Mouse (Mus musculus) stomach, embryonic 16.5 days (tissue): Measurements from ENCODE around the gene Celsr1. TPM values are rescaled to one million over a fixed set of nuclear protein-coding genes. Genes with fewer than 3 reads are reported as not detected.
A peak's percentile ranks its signal among the peaks of the same experiment; 100 is the strongest.

ENCODE experiments used
- ATAC-seq: fragments of 200-750 bp; cut with Nextera tagmentation; 2 replicates; pipeline ENCODE4 v1.8.0; 2017; ENCODE audit warnings: moderate number of reproducible peaks, moderate TSS enrichment; ENCODE audit not compliant: insufficient read depth, low FRiP score
- H3K27ac ChIP-seq: fragments of 300-500 bp; sonication (generic); 2 replicates; pipeline ENCODE4 v1.5.1; 2014; ENCODE audit warnings: low read length
- H3K27me3 ChIP-seq: fragments of 300-500 bp; sonication (generic); 2 replicates; pipeline ENCODE4 v1.6.1; 2014; ENCODE audit warnings: low read length, control low read depth, mixed read lengths; ENCODE audit not compliant: control insufficient read depth, insufficient read depth
- H3K36me3 ChIP-seq: fragments of 300-500 bp; sonication (generic); 2 replicates; pipeline ENCODE4 v1.6.1; 2014; ENCODE audit warnings: low read length; ENCODE audit not compliant: control insufficient read depth, insufficient read depth
- H3K4me1 ChIP-seq: fragments of 300-500 bp; sonication (generic); 2 replicates; pipeline ENCODE4 v1.6.1; 2014; ENCODE audit warnings: low read length, control low read depth, mixed read lengths; ENCODE audit not compliant: control insufficient read depth, insufficient read depth
- H3K4me2 ChIP-seq: fragments of 300-500 bp; sonication (generic); 2 replicates; pipeline ENCODE4 v1.6.1; 2014; ENCODE audit warnings: low read depth, low read length, mixed read lengths
- H3K4me3 ChIP-seq: fragments of 300-500 bp; sonication (generic); replicated peaks from 2 replicates; pipeline ENCODE4 v1.5.1; 2014; ENCODE audit warnings: mild to moderate bottlenecking, low read length
- H3K9ac ChIP-seq: fragments of 300-500 bp; sonication (generic); 2 replicates; pipeline ENCODE4 v1.6.1; 2014; ENCODE audit warnings: low read length
- H3K9me3 ChIP-seq: fragments of 300-500 bp; sonication (generic); replicated peaks from 2 replicates; pipeline ENCODE4 v1.6.1; 2016; ENCODE audit warnings: low read length, control low read depth; ENCODE audit not compliant: control insufficient read depth
- WGBS: fragments of 180-500 bp; shearing (Covaris S2); extraction: QIAGEN DNeasy Blood & Tissue Kit; methylation state at CpG from one replicate; pipeline ENCODE4 v1.1.7; 2014; 5-methylcytosine and 5-hydroxymethylcytosine counted together
- polyA plus RNA-seq: library from polyadenylated mRNA; unstranded; fragments of >200 nt; fragmentation: Nextera tagmentation; extraction: Ambion mirVana; gene quantifications from 2 replicates; pipeline ENCODE4 v1.2.1, GENCODE M21; 2015

Celsr1 gene
- polyA plus RNA-seq, 1 experiment from 2014 or later, result 2.7 TPM

DNA sequence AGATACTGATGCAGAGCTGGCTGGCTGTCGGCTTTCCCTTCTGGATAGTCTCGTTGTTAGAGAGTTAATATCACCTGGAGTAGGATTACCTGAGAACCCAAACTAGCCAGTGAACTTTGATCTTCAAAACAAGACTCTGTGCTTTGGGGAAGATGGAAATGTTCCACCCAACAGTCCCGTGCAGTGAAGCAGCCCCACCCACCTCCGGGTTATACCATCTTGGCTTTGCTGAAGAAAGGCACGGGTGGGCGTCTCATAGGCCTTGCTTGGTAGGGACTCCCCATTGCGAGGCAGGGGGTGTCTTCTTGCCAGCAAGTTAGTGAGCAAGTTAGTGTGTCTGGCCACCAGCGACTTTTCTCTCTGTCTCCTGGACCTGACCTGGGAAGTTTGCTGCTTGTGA lies 42.8 kb upstream of the Celsr1 start:
- Histone ChIP-seq H3K4me3 (no peak overlapping the region), H3K9me3 (no peaks in the 10 kb centered on the region), H3K9ac (no peak overlapping the region), H3K36me3 (no peaks in the 10 kb centered on the region), H3K4me1 (peaks cover 35% of the 10 kb centered on the region), H3K27me3 (no peaks in the 10 kb centered on the region), H3K27ac (no peak overlapping the region), H3K4me2 (no peak overlapping the region)
- 64% methylated on average over 8 of the region's 8 CpGs for WGBS
- ATAC-seq, result no peak

- Histone ChIP-seq H3K4me1 (peaks cover 39% of the 10 kb centered on the region), H3K4me3 (no peak overlapping the region), H3K9me3 (no peaks in the 10 kb centered on the region), H3K36me3 (no peaks in the 10 kb centered on the region), H3K27me3 (no peaks in the 10 kb centered on the region), H3K4me2 (no peak overlapping the region), H3K9ac (no peak overlapping the region; the same call in 1 of the 2 replicates), H3K27ac (no peak overlapping the region)
- ATAC-seq, result no peak
- WGBS, result 73% methylated on average over 2 of the region's 2 CpGs
Measured at GRCm38 (mm10) chr15:86076048-86076315, 42.4 kb upstream of the Celsr1 start.

DNA sequence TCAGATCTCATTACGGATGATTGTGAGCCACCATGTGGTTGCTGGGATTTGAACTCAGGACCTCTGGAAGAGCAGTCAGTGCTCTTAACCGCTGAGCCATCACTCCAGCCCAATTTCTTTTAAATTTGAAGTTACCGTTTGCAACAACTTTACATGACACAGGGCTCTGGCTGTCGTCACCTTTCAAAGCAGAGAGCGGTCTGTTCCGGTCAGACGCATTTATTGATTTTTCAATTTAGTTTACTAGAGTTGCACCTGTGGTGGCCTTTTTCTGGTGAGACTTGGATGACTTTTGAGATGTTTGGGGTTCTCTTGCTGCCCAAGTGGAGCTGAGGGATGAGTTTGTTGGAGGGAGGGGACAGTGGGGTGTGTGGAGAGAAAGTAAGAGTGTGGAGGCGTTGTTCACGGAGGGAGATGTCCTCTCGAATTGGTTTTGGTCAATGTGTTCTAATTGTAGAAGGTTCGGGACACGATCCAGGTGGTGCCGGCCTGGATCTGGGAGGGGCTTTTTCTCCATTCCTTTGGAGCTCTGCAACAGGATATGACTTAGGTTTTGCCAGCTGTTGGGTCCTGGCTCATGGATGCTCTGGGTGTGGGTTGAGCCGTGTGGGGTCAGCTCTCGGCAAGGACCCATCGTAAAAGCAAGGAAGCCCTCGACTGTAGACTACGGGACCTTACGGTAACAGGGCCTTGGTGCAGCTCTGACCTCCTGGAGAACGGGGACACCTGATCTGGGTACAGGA lies 41.9 kb upstream of the Celsr1 start:
- Histone ChIP-seq H3K9ac (no peak overlapping the region; the same call in 1 of the 2 replicates), H3K27me3 (no peaks in the 10 kb centered on the region), H3K27ac (no peak overlapping the region), H3K9me3 (no peaks in the 10 kb centered on the region), H3K36me3 (no peaks in the 10 kb centered on the region), H3K4me1 (peaks cover 39% of the 10 kb centered on the region), H3K4me2 (no peak overlapping the region), H3K4me3 (no peak overlapping the region)
- WGBS, result 81% methylated on average over 20 of the region's 20 CpGs
- no peak for ATAC-seq

DNA sequence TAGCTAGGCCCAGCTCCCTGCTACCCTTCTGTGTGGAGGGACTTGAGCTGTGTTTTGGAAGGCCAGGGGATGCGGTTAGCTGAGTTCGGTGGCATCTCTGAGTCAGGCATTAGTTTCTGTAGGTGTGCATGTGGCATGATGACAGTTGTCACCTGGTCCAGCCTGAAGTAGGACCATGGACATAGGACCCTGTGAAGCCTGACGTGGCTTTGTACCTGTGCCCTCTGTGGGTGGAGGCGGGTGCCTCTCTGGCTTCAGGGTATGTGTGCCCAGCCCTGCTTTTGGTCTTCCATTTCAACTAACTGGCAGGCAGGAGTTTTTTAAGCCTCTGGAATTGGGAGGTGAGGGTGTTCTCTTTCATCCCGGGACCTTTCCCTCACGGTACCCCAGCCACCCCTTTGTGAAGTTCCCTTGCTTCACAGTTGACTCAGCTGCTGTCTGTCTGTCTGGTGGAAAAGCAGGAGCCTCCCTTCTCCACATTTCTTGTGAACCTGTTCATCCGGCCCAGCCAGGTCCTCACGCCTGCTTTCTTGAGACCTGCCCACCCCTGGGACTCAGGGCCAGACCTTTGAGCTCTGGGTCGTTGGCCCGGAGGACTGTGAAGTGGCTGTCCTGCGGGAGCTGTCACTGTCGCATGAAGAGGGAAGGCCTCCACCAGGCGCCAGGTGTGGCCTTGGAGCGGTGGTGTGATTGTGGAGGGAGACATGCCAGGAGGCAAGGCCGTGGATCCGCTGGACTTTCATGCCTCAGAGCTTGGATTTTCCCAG lies 40.8 kb upstream of the Celsr1 start:
- H3K36me3 ChIP-seq, result no peaks in the 10 kb centered on the region
- H3K9ac ChIP-seq, result peak overlapping the region; percentile 39; the same call in 1 of the 2 replicates
- ATAC-seq, result peak; percentile 50
- H3K4me2 ChIP-seq, result 0 out of 2 replicates have a peak overlapping the region, but pooled peaks have one; percentile 9
- peak overlapping the region; percentile 14; the same call in 1 of the 2 replicates for H3K4me3 ChIP-seq
- no peaks in the 10 kb centered on the region for H3K27me3 ChIP-seq
- no peaks in the 10 kb centered on the region for H3K9me3 ChIP-seq
- peak overlapping the region; percentile 75 for H3K27ac ChIP-seq
- peaks cover 38% of the 10 kb centered on the region for H3K4me1 ChIP-seq
- 67% methylated on average over 16 of the region's 16 CpGs for WGBS

- Histone ChIP-seq H3K9ac (no peak overlapping the region), H3K4me1 (peaks cover 44% of the 10 kb centered on the region), H3K9me3 (no peaks in the 10 kb centered on the region), H3K36me3 (no peaks in the 10 kb centered on the region), H3K27ac (peak overlapping the region; percentile 30; the same call in 1 of the 2 replicates), H3K4me3 (no peak overlapping the region), H3K4me2 (no peak overlapping the region), H3K27me3 (no peaks in the 10 kb centered on the region)
- WGBS, result 57% methylated on average over 1 of the region's 1 CpGs
- no peak for ATAC-seq
Measured at GRCm38 (mm10) chr15:86071166-86071565, 37.6 kb upstream of the Celsr1 start.

- ATAC-seq, result no peak
- Histone ChIP-seq H3K4me2 (no peak overlapping the region), H3K4me1 (peaks cover 44% of the 10 kb centered on the region)
Measured at GRCm38 (mm10) chr15:86070368-86070767, 36.8 kb upstream of the Celsr1 start.

GRCm38 (mm10) chr15:86069011-86069791 lies 35.6 kb upstream of the Celsr1 start:
- ATAC-seq, result no peak

More at GRCm38 (mm10) chr15:86070368-86070767, 36.8 kb upstream of the Celsr1 start:
- H3K36me3 ChIP-seq, result no peaks in the 10 kb centered on the region
- H3K27ac ChIP-seq, result peak overlapping the region; percentile 48; the same call in 1 of the 2 replicates
- no peak overlapping the region for H3K4me3 ChIP-seq
- H3K9me3 ChIP-seq, result no peaks in the 10 kb centered on the region
- no peak overlapping the region for H3K9ac ChIP-seq
- WGBS, result 56% methylated on average over 11 of the region's 11 CpGs
- no peaks in the 10 kb centered on the region for H3K27me3 ChIP-seq

DNA sequence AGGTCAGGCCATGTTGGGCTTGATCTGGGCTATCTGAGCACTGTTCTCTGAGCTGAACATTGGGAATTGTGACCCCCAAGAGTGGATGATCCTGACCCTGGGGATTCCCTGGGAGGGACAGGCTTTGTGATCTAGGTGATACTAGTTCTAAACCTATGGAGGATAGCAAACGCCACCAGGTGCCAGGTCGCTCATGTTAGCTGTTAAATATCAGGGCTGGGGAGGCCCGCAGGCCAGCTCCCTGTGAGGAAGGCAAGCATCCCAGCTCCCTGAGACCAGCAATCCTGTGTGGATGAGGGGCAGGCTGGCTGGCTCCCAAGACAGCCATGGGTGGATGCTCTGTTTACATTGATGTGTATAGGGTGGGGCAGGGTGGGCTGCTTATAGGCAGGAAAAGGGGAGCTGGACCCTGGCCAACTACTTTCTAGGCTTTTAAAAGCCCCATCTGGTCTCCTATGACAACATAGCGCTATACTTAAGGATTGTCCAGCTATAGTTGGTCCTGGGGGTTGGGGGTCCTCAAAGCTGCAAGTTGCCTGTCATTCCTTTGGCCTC lies 34.4 kb upstream of the Celsr1 start:
- Histone ChIP-seq H3K27ac (peak overlapping the region; percentile 41; the same call in 1 of the 2 replicates), H3K9ac (peak overlapping the region; percentile 38; the same call in 1 of the 2 replicates), H3K4me2 (no peak overlapping the region; the same call in 1 of the 2 replicates), H3K9me3 (no peaks in the 10 kb centered on the region), H3K27me3 (no peaks in the 10 kb centered on the region), H3K4me1 (peaks cover 39% of the 10 kb centered on the region), H3K36me3 (no peaks in the 10 kb centered on the region), H3K4me3 (no peak overlapping the region)
- ATAC-seq, result peak; percentile 49; the same call in 1 of the 2 replicates
- WGBS, result 54% methylated on average over 4 of the region's 4 CpGs

More at GRCm38 (mm10) chr15:86069011-86069791, 35.6 kb upstream of the Celsr1 start:
- Histone ChIP-seq H3K27ac (no peak overlapping the region), H3K27me3 (no peaks in the 10 kb centered on the region), H3K4me2 (no peak overlapping the region), H3K9me3 (no peaks in the 10 kb centered on the region), H3K9ac (no peak overlapping the region), H3K4me3 (no peak overlapping the region), H3K36me3 (no peaks in the 10 kb centered on the region), H3K4me1 (peaks cover 46% of the 10 kb centered on the region)
- WGBS, result 85% methylated on average over 10 of the region's 10 CpGs
